Comparison of ENCODE assay signal across 19 mouse cellular contexts in the genomic region with DNA sequence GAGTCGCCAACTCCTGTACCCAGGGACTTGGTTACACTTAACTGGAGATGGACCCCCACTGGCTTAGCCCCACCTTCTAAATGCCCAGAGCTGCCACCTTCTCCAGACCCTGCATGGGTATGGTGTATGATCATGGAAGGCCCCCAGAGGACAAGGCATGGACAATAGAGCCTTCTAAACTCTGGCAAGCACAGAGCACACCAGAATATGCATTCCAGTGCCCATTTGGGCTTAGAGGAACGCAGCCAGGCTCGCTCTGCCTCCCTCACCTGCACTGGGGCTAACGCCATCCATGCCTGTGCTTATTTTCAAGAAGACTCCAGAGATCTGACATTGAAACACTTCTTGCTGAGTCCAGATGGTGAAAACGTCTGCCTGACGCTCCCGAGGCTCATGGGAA. TPM values are rescaled to one million over a fixed set of nuclear protein-coding genes. Genes with fewer than 3 reads are reported as not detected.
DNase-seq lines count a peak whose midpoint lies in the region; ATAC-seq and TF ChIP-seq lines count a peak whose summit lies in the region.
"Had no signal": no experiment of that assay in that cellular context is flagged by ENCODE, and none has a peak within 500 bp of the region (broad histone marks: within the 10 kb centered on the region; RNA-seq: fewer than 3 reads in every experiment).

No protein-coding gene starts in this region.

- H3K4me2 ChIP-seq in kidney, embryonic 15.5 days = no peak overlapping the region
- H3K4me2 ChIP-seq: heart, embryonic 13.5 days; hindbrain, embryonic 12.5 days had no signal

- no peak overlapping the region for H3K9ac ChIP-seq in kidney, embryonic 15.5 days
- H3K9ac ChIP-seq: heart, embryonic 13.5 days; hindbrain, embryonic 12.5 days had no signal

- peak; percentile 51 for DNase-seq in cerebellum, adult 11-12 months
- DNase-seq in cerebellum, postnatal 4 days (ENCODE audit: low spot score in 2 of 2) = no peak
- peak; percentile 22 for DNase-seq in brain, adult 2 months (ENCODE audit: low read depth, low spot score)
- DNase-seq in cerebellum, postnatal 10 days = peak; percentile 34 to 35
- DNase-seq in right cerebral cortex, postnatal 25 days = no peak
- DNase-seq in right cerebral cortex, postnatal 36 days (ENCODE audit: low spot score in 2 of 2) = no peak
- DNase-seq: adrenal gland, postnatal 10 days; gastrocnemius, adult 2 months; gastrocnemius, postnatal 36 days; heart, adult 11 months; heart, postnatal 4 days had no signal

- no peaks in the 10 kb centered on the region for H3K9me3 ChIP-seq in kidney, embryonic 15.5 days (replicated peaks)

- no peaks in the 10 kb centered on the region for H3K27me3 ChIP-seq in kidney, embryonic 15.5 days
- H3K27me3 ChIP-seq: hindbrain, embryonic 12.5 days had no signal

- TF ChIP-seq CTCF in embryonic fibroblast, embryonic 13.5 days (IDR thresholded peaks at IDR 0.05; ENCODE audit: borderline replicate concordance, insufficient read depth, low read length) = no peak

- TF ChIP-seq POLR2A in embryonic fibroblast, embryonic 13.5 days (IDR thresholded peaks at IDR 0.05; ENCODE audit: low read depth, low read length) = no peak

- peaks cover 12% of the 10 kb centered on the region for H3K4me1 ChIP-seq in embryonic fibroblast, embryonic 13.5 days (ENCODE audit: control insufficient read depth, insufficient read depth, low read length)
- peaks cover 17% of the 10 kb centered on the region for H3K4me1 ChIP-seq in kidney, embryonic 15.5 days
- H3K4me1 ChIP-seq: heart, embryonic 13.5 days; hindbrain, embryonic 12.5 days had no signal

- H3K27ac ChIP-seq in embryonic fibroblast, embryonic 13.5 days (ENCODE audit: insufficient read depth, low read length) = 0 out of 2 replicates have a peak overlapping the region, but pooled peaks have one; percentile 21
- no peak overlapping the region for H3K27ac ChIP-seq in kidney, embryonic 15.5 days
- H3K27ac ChIP-seq: forebrain, embryonic 10.5 days; gastrocnemius, adult 2 months; heart, embryonic 13.5 days; hindbrain, embryonic 12.5 days had no signal

- no peak for ATAC-seq in kidney, embryonic 15.5 days (replicated peaks; ENCODE audit: low FRiP score)
- ATAC-seq: intestine, postnatal 0 days had no signal

- H3K4me3 ChIP-seq in embryonic fibroblast, embryonic 13.5 days (ENCODE audit: insufficient read depth, low read length) = no peak overlapping the region
- no peak overlapping the region for H3K4me3 ChIP-seq in kidney, embryonic 15.5 days (replicated peaks)
- H3K4me3 ChIP-seq: erythroblast, embryonic 14.5 days; forebrain, embryonic 10.5 days; gastrocnemius, adult 2 months; heart, embryonic 13.5 days; hindbrain, embryonic 12.5 days had no signal

- H3K36me3 ChIP-seq in kidney, embryonic 15.5 days = no peaks in the 10 kb centered on the region
- H3K36me3 ChIP-seq: forebrain, embryonic 10.5 days; heart, embryonic 13.5 days; hindbrain, embryonic 12.5 days had no signal

- WGBS in kidney, embryonic 15.5 days = 79% methylated on average over 7 of the region's 7 CpGs

RNA-seq across cellular contexts. Expression of a gene that starts 50.2 kb away (rescaled TPM):
- polyA plus RNA-seq in embryonic fibroblast, embryonic 13.5 days (2011; ENCODE audit: insufficient read length, low read depth, missing spikeins) = not detected in 2 replicates
- 0.73 and 0.85 TPM in 2 replicates for polyA plus RNA-seq in kidney, embryonic 15.5 days (2015; fragmentation: Nextera tagmentation; extraction: Ambion mirVana)
- polyA plus RNA-seq: C2C12; erythroblast, embryonic 14.5 days had no signal

Comparison
In these comparisons a context has a peak if more than half of its experiments do, and no peak if none do; other contexts are left out.
1. DNase-seq: peak in cerebellum, adult 11-12 months (single experiment), brain, adult 2 months (single experiment) and cerebellum, postnatal 10 days (2 of 2); none in cerebellum, postnatal 4 days (0 of 2), right cerebral cortex, postnatal 25 days (single experiment) and right cerebral cortex, postnatal 36 days (0 of 2).